Mouse (Mus musculus) CD4-positive, CD25-positive, alpha-beta regulatory T cell, adult 9 weeks (primary cell): ENCODE data around the gene Tmem89. TPM values are rescaled to one million over a fixed set of nuclear protein-coding genes. Genes with fewer than 3 reads are reported as not detected.

ENCODE experiments used
- polyA plus RNA-seq: library from polyadenylated mRNA; unstranded; fragments of 100-300 nt; shearing (Covaris generic); gene quantifications from one replicate; pipeline ENCODE4 v1.2.1, GENCODE M21; 2017

The Tmem89 gene
- not detected for polyA plus RNA-seq

GRCm38 (mm10) chr9:108914491-108914890, at the start of gene Tmem89:
Gene Tmem89, plus strand, starts transcription at chr9:108914619.

GRCm38 (mm10) chr9:108936418-108937364, 22.3 kb downstream of the Tmem89 start, which contains the start of gene Uqcrc1:
Gene Uqcrc1, plus strand, starts transcription at chr9:108936633.

GRCm38 (mm10) chr9:108953081-108953636, 38.7 kb downstream of the Tmem89 start, which contains the start of gene Col7a1:
Gene Col7a1, plus strand, starts transcription at chr9:108953586.

Other genes starting within 250 kb of the Tmem89 start
- gene Prkar2a, start 225.3 kb upstream of the Tmem89 start, polyA plus RNA-seq = 3.9 TPM
- gene Ip6k2, start 130.8 kb upstream of the Tmem89 start, polyA plus RNA-seq = 18.0 TPM
- gene Nckipsd, start 106.3 kb upstream of the Tmem89 start, polyA plus RNA-seq = 3.8 TPM
- gene Celsr3, start 88.3 kb upstream of the Tmem89 start, polyA plus RNA-seq = 0.45 TPM
- 19.0 TPM for gene Slc26a6, start 61.3 kb upstream of the Tmem89 start, polyA plus RNA-seq
- 384 TPM for gene Uqcrc1, start 22.0 kb downstream of the Tmem89 start, polyA plus RNA-seq
- gene Col7a1, start 39.0 kb downstream of the Tmem89 start, polyA plus RNA-seq = 0.61 TPM
- not detected for gene Ucn2, start 71.4 kb downstream of the Tmem89 start, polyA plus RNA-seq
- gene Pfkfb4, start 77.2 kb downstream of the Tmem89 start, polyA plus RNA-seq = 8.2 TPM
- 5,230 TPM for gene Shisa5, start 123.9 kb downstream of the Tmem89 start, polyA plus RNA-seq
- gene Trex1, start 145.1 kb downstream of the Tmem89 start, polyA plus RNA-seq = 102 TPM
- 34.2 TPM for gene Atrip, start 159.5 kb downstream of the Tmem89 start, polyA plus RNA-seq
- gene Ccdc51, start 167.9 kb downstream of the Tmem89 start, polyA plus RNA-seq = 17.6 TPM
- 662 TPM for gene Tma7, start 168.0 kb downstream of the Tmem89 start, polyA plus RNA-seq
- gene Plxnb1, start 180.8 kb downstream of the Tmem89 start, polyA plus RNA-seq = 2.9 TPM
- not detected for gene Fbxw21, start 247.4 kb downstream of the Tmem89 start, polyA plus RNA-seq